Mouse (Mus musculus) C2C12 (cell line): ENCODE data around the gene Lcmt1. TPM values are rescaled to one million over a fixed set of nuclear protein-coding genes. Genes with fewer than 3 reads are reported as not detected.

Experiments used
- H3K27me3 ChIP-seq: one replicate; pipeline ENCODE4 v1.6.1; 2011; ENCODE audit not compliant: control insufficient read depth, insufficient read depth, insufficient read length
- H3K36me3 ChIP-seq: one replicate; pipeline ENCODE4 v1.6.1; 2011; ENCODE audit not compliant: control insufficient read depth, insufficient read depth
- H3K4me3 ChIP-seq: one replicate; pipeline ENCODE4 v1.5.1; 2011; ENCODE audit warnings: mild to moderate bottlenecking, control low read depth; ENCODE audit not compliant: poor library complexity, insufficient read depth, severe bottlenecking
- H3K79me2 ChIP-seq: one replicate; pipeline ENCODE4 v1.6.1; 2011; ENCODE audit not compliant: control insufficient read depth, insufficient read depth
- H3K79me3 ChIP-seq: one replicate; pipeline ENCODE4 v1.6.1; 2011; ENCODE audit warnings: low read depth, control low read depth
- H3ac ChIP-seq: one replicate; pipeline ENCODE3; 2011; ENCODE audit warnings: low read depth; ENCODE audit not compliant: control insufficient read depth, insufficient read length
- CEBPB ChIP-seq: IDR thresholded peaks from one replicate; pipeline ENCODE4 v1.6.1; 2011; ENCODE audit warnings: low read depth, mild to moderate bottlenecking, control low read depth, moderate library complexity
- CTCF ChIP-seq: IDR thresholded peaks from one replicate; pipeline ENCODE4 v1.5.1; 2011; ENCODE audit not compliant: control insufficient read depth, insufficient read depth, insufficient read length
- FOSL1 ChIP-seq: IDR thresholded peaks from one replicate; pipeline ENCODE4 v1.8.0; 2011; ENCODE audit warnings: mild to moderate bottlenecking, low read length; ENCODE audit not compliant: poor library complexity, insufficient read depth, severe bottlenecking
- MAX ChIP-seq: IDR thresholded peaks from one replicate; pipeline ENCODE4 v1.6.1; 2011; ENCODE audit warnings: mild to moderate bottlenecking, control low read depth
- MYOD1 ChIP-seq: IDR thresholded peaks from one replicate; pipeline ENCODE4 v1.6.1; 2011; ENCODE audit warnings: low read depth; ENCODE audit not compliant: control insufficient read depth, insufficient read length
- MYOG ChIP-seq: IDR thresholded peaks from one replicate; pipeline ENCODE4 v1.6.1; 2011; ENCODE audit not compliant: control insufficient read depth, insufficient read length; ENCODE audit errors: extremely low read depth
- USF1 ChIP-seq: IDR thresholded peaks from one replicate; pipeline ENCODE4 v1.6.1; 2011; ENCODE audit warnings: low read depth, mild to moderate bottlenecking, control low read depth, moderate library complexity
- polyA plus RNA-seq: library from polyadenylated mRNA; unstranded; fragments of >200 nt; fragmentation: generic; extraction: Trizol; gene quantifications from one replicate; pipeline ENCODE4 v1.2.1, GENCODE M21; 2012; ENCODE audit warnings: missing spikeins

Lcmt1 gene
- polyA plus RNA-seq, 1 experiment, result 29.5 TPM

DNA sequence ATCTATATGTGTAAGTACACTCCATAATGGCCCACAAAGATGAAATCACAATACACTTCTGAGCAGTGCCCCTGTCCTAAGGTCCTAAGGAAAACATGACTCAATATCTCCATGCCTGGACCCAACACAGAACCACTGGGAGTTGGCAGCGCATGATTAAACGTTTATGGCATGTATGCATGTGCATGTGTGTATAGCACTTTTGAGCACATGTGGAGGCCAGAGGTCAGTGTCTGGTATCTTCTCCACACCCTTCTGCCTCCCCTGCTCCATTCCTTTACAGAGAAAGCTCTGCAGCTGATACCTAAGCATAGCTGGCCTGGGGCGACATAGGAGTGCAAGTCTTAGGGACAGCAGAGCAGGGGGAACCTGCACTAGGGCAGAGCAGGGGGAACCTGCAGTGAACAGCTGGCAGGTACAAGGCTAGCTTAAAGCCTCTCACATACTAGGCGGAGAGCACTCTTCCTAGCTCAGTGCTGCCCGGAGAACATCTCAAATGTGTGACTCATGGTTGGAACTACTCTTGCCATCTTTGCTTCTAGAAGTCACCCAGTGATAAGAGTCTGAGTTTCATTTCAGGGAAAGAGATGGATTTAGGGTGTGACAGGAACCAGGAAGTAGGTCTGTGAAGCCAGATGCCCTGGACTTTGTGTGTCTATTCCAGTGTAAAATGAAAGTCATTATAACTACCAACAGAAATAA lies 25.4 kb upstream of the Lcmt1 start:
- TF ChIP-seq USF1 (no peak), MYOD1 (no peak), MYOG (no peak), CEBPB (no peak), MAX (no peak), FOSL1 (no peak), CTCF (no peak)
- no peaks in the 10 kb centered on the region for H3K27me3 ChIP-seq
- H3K4me3 ChIP-seq, result no peak overlapping the region
- H3K79me3 ChIP-seq, result peaks cover 26% of the 10 kb centered on the region
- no peaks in the 10 kb centered on the region for H3K36me3 ChIP-seq
- H3ac ChIP-seq, result no peak overlapping the region
- H3K79me2 ChIP-seq, result peaks cover 88% of the 10 kb centered on the region

DNA sequence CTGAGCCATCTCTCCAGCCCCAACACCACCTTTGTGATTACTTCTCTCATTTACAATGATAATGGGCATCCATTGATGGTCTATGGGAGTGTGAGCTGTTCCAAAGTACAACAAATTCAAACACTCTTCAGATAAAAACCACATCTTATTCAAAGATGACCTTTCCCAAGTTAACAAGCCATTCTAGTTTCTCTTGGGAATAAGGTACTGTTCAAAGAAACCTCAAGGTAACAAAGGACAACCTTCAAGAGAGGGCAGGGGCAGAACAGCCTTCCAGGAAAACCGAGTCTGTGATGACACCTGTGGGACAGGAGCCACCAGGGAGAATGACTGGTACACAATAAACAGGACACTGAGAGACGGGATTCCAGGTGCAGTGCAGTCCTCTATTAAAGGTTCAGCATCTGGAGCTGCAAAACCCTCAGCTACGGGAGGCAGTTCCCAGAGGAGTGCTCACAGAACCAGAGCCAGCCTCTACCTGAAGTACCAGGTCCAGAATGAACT lies 24.5 kb upstream of the Lcmt1 start:
- Histone ChIP-seq H3K79me3 (peaks cover 27% of the 10 kb centered on the region), H3K36me3 (no peaks in the 10 kb centered on the region), H3K4me3 (no peak overlapping the region), H3ac (no peak overlapping the region), H3K79me2 (peaks cover 90% of the 10 kb centered on the region), H3K27me3 (no peaks in the 10 kb centered on the region)
- TF ChIP-seq MYOD1 (no peak), CEBPB (no peak), USF1 (no peak), FOSL1 (no peak)

DNA sequence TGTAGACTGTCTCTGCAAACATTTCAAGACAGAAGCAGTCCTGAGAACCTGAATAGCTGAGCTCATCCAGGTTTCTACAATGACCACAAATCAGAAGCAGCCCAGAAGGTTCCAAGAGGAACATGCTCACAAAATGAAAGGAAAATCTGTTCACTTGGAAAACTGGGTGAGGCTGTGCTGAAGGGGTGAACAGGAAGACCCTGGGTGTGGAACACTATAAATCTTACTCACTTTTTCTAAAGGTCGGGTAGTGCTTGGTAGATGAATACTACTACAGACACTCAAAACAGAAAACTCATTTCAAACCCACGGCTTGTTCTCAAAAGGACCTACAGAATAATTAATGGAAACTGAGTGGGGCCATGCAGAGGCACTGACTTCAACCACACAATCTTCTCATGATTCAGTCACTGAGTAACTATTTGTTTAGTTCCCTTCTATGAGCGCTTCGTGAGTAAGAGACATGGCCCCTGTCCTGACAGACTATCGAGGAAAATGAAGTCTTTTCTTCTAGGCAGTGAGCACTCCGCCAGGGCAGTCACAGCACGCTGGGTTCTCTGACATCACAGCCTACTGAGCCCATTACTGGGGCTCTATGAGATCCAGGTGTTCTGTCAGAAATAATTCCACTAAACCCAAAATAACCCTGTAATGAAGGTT lies 22.8 kb upstream of the Lcmt1 start:
- no peak for TF ChIP-seq MYOG
- TF ChIP-seq FOSL1, result no peak
- no peak for TF ChIP-seq CEBPB
- no peak for TF ChIP-seq MAX
- no peak for TF ChIP-seq MYOD1
- no peak for TF ChIP-seq CTCF
- TF ChIP-seq USF1, result no peak
- Histone ChIP-seq H3K4me3 (no peak overlapping the region), H3ac (no peak overlapping the region), H3K79me3 (peaks cover 23% of the 10 kb centered on the region), H3K27me3 (no peaks in the 10 kb centered on the region), H3K79me2 (peaks cover 90% of the 10 kb centered on the region), H3K36me3 (no peaks in the 10 kb centered on the region)

DNA sequence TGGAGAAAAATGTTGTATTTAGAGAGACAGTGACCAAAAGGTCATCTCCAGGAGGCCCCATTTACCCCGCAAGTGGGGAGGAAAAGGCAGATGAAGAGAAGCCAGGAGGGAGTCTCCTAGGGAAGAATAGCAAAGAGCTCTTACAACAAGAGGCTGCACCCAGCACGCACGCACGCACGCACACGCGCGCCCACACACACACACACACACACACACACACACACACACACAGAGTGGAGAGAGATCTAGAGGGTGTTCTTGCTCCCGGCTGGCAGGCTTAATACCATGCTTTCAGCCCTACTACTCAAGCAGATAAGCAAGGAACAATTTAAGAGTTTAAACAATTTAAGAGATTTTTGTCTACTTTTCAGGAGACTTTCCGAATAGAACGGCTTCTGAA lies 19.8 kb upstream of the Lcmt1 start:
- Histone ChIP-seq H3K4me3 (no peak overlapping the region), H3ac (no peak overlapping the region), H3K36me3 (no peaks in the 10 kb centered on the region), H3K79me3 (peaks cover 33% of the 10 kb centered on the region), H3K27me3 (no peaks in the 10 kb centered on the region), H3K79me2 (peaks cover 95% of the 10 kb centered on the region)
- TF ChIP-seq CEBPB (no peak), CTCF (no peak), MAX (no peak), MYOD1 (no peak), FOSL1 (no peak)

DNA sequence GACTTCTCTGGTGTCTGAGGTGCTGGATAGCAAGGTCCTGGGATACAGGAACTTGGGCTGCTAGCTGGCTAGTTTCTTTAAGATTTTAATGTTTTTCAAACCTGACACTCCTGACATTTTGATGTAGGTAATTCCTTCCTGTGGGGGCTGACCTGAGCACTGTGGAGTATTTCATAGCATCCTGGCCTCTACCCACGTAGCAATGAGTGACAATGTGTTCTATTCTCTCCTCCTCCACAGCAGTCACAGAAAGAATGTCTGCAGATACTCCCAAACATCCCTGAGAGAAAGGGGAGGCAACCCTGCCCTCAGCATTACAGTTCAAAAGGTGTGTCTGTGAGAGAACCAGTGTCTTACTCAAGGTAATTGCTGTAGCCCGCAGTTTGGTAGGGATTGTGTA lies 19.3 kb upstream of the Lcmt1 start:
- Histone ChIP-seq H3ac (no peak overlapping the region), H3K79me3 (peaks cover 32% of the 10 kb centered on the region), H3K27me3 (no peaks in the 10 kb centered on the region), H3K79me2 (peaks cover 95% of the 10 kb centered on the region), H3K36me3 (no peaks in the 10 kb centered on the region), H3K4me3 (no peak overlapping the region)
- TF ChIP-seq MAX (no peak), CTCF (no peak), FOSL1 (no peak), MYOG (no peak), USF1 (no peak), MYOD1 (no peak), CEBPB (no peak)

DNA sequence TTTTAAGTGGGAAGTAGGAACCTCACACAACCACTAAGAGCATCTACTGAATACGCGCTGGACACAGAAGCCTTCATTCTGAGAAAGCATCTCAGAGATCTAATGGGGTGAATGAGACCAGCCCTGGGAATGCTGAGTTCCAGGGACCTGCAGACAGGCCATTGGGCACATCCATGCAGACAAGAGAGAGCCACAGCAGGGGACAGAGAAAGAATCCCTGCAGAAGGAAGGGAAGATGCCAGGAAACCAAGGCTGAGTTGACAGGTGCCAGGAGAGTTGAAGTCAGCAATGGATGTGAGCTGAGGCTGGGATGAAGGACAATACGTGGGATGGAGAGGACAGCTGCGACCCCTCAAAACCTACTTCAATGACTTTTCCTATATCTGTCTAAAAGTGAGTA lies 16.5 kb upstream of the Lcmt1 start:
- no peak for TF ChIP-seq MYOG
- no peak for TF ChIP-seq MYOD1
- no peak for TF ChIP-seq FOSL1
- Histone ChIP-seq H3ac (no peak overlapping the region), H3K79me2 (peaks cover 96% of the 10 kb centered on the region), H3K4me3 (no peak overlapping the region), H3K36me3 (no peaks in the 10 kb centered on the region), H3K27me3 (no peaks in the 10 kb centered on the region), H3K79me3 (peaks cover 43% of the 10 kb centered on the region)
